Mouse (Mus musculus): Measurements from ENCODE around the gene Mapk8ip1.

- TF ChIP-seq POLR2A (IDR thresholded peaks at IDR 0.05; ENCODE audit: borderline replicate concordance, low read depth, low read length) (no peak), CTCF (IDR thresholded peaks at IDR 0.05; ENCODE audit: low read depth, low read length) (no peak)
Measured at GRCm38 (mm10) chr2:92400682-92401081, 381 bp downstream of the Mapk8ip1 start.
